Mouse (Mus musculus): ENCODE results near the gene Rin2. TPM values are rescaled to one million over a fixed set of nuclear protein-coding genes. Genes with fewer than 3 reads are reported as not detected.
A peak's percentile ranks its signal among the peaks of the same experiment; 100 is the strongest.

The Rin2 gene
- polyA plus RNA-seq, 1 experiment from 2014 or later, result 55.2 TPM

DNA sequence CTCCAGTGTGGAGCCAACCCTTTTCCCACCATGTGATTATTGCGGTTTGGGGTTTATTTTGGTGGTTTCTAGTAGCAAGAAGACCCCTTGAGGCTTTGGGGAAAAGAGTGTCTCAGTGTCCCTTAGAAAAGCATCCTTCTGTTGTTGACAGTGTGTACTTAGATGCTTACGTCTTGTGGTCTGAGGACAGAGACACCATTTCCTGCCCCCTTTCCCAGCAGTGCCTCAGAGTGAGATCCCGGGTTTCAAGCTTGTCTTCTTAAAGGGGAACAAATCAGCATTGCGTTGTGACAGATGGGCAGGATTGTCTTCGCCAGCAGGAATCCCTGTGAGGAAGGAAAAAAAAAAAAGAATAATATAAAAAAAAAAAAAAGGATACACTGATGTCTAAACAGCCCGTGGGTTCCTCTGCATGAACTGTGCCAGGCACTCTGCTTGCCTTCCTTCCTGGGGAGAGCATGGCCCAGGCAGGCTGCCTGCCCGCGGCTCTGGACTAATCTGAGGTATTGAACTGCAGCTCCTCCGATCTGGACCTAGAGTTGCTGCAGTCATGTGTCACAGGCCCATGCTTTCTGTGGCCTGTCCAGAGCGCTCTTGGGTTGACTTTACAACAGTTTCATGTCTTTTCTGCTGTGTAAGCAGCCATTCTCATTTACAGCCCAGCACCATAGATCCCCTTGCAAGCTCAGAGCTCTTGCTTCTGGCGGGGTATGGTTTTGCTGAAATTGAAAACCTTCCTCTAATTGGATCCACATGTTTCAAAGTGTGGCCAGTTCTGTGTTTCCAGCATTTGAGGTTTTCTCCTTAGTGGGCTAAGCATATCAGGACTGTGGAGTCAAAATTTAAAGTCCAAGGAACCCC lies 206.1 kb downstream of the Rin2 start:
- H3K4me3 ChIP-seq (ENCODE audit: low read depth, low read length), result no peak overlapping the region
- ATAC-seq (peak; percentile 56), DNase-seq (ENCODE audit: low spot score) (peak; percentile 4)
- no peaks in the 10 kb centered on the region for H3K27me3 ChIP-seq (replicated peaks; ENCODE audit: insufficient read depth, low read length)
- H3K36me3 ChIP-seq (ENCODE audit: insufficient read depth, low read length), result peaks cover 72% of the 10 kb centered on the region
- H3K9me3 ChIP-seq (ENCODE audit: low read length), result no peaks in the 10 kb centered on the region
- no peak overlapping the region for H3K4me2 ChIP-seq (replicated peaks; ENCODE audit: low read depth, low read length)
- TF ChIP-seq CTCF (IDR thresholded peaks at IDR 0.05) (no peak), EP300 (IDR thresholded peaks at IDR 0.05) (peak; percentile 61)
- H3K4me1 ChIP-seq (ENCODE audit: insufficient read depth, low read depth, low read length), result peaks cover 3% of the 10 kb centered on the region; the same call in 1 of the 2 replicates
- H3K9ac ChIP-seq (replicated peaks; ENCODE audit: low read depth), result no peak overlapping the region
- peak overlapping the region; percentile 62 for H3K27ac ChIP-seq (ENCODE audit: low read length)
- 58% methylated on average over 11 of the region's 11 CpGs for WGBS

DNA sequence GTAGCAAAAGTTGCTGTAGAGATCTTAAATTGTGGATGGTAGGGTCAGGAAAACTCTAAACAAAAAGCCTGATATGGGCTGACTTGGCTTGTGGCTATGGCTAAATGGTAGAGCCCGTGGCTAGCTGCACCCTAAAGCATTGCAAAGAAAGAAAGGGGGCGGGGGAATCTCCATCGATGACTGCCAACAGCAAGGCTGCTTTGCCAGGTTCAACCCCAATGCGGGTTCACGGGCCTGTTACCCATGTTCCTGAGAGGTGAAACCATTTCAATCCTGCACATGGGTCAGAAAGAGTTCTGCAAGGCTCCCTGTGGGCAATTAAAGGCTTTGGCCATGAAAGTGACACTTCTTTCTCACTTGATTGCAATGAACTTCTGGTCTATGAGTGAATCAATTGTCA lies 206.9 kb downstream of the Rin2 start:
- no peak overlapping the region for H3K9ac ChIP-seq (replicated peaks; ENCODE audit: low read depth)
- 0 out of 2 replicates have a peak overlapping the region, but pooled peaks have one; percentile 11 for H3K27ac ChIP-seq (ENCODE audit: low read length)

DNA sequence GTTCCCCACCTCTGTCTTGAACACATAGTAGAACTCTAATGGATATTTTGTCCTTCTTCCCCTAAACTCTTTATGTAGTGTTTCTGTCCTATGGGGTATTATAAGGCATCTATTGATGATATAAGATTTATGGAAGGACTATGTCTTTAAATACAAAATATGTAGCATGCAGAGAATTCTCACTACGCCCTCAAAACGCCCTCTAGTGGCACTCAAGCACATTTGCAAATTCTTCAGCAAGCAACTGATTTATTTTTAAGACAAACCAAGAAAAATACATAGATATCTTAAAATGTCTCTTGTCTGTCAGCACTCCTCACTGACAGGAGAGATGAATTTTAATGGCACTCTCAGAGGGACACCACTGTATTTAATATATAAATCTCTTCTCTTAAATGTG lies 207.4 kb downstream of the Rin2 start:
- DNase-seq (ENCODE audit: low spot score), result peak; percentile 66
- WGBS, result 9% methylated on average over 2 of the region's 2 CpGs

More for the DNA sequence above, 206.9 kb downstream of the Rin2 start:
- peaks cover 3% of the 10 kb centered on the region; the same call in 1 of the 2 replicates for H3K4me1 ChIP-seq (ENCODE audit: insufficient read depth, low read depth, low read length)
- peak; percentile 4 for DNase-seq (ENCODE audit: low spot score)
- no peak overlapping the region for H3K4me2 ChIP-seq (replicated peaks; ENCODE audit: low read depth, low read length)
- TF ChIP-seq CTCF (IDR thresholded peaks at IDR 0.05) (no peak), EP300 (IDR thresholded peaks at IDR 0.05) (no peak)
- H3K36me3 ChIP-seq (ENCODE audit: insufficient read depth, low read length), result peaks cover 70% of the 10 kb centered on the region
- no peaks in the 10 kb centered on the region for H3K27me3 ChIP-seq (replicated peaks; ENCODE audit: insufficient read depth, low read length)
- 71% methylated on average over 5 of the region's 5 CpGs for WGBS
- H3K4me3 ChIP-seq (ENCODE audit: low read depth, low read length), result no peak overlapping the region
- no peak for ATAC-seq
- H3K9me3 ChIP-seq (ENCODE audit: low read length), result no peaks in the 10 kb centered on the region

DNA sequence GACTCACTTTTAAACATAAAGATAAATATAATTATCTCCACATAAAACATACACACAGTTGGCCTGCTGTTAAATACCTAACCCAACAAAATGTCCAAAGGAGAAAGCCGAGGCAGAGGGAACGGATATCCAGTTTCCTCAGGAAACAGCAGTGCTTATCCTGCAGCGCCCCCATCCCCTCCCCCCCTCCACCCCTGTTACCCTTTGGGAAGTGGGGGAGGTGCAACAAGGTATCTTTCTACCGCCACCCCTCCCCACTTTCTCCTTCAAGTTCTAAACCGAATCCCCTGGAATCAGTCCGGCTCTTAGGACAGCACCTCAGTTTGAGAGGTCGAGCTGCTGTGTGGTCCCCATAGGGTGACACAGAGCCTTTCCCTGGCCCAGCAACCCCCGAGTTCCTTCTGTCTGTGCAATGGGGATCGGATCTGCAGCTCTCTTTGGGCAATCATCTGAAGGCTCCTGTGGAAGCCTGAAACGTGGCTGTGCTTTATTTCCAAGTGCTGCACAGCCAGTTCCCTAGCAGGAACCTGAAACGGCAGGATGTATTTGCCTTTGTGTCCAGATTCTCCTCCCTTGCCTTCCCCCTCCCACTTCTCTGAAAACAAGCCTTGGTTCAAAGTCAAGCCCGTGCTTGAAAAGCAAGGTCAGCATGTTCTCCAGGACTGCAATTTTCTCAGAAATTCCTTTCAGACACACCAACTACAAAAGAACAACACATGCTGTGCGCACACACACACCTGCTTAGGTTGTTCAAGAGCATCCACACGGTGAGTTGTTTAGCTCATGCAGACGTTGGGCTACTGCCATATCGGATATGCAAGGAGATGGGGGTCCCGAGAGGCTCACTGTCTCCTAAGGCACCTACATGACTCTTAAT lies 209.3 kb downstream of the Rin2 start:
- H3K27ac ChIP-seq (ENCODE audit: low read length), result peak overlapping the region; percentile 71; the same call in 1 of the 2 replicates
- H3K9ac ChIP-seq (replicated peaks; ENCODE audit: low read depth), result no peak overlapping the region
- no peak for ATAC-seq
- peaks cover 48% of the 10 kb centered on the region for H3K36me3 ChIP-seq (ENCODE audit: insufficient read depth, low read length)
- no peak for TF ChIP-seq EP300 (IDR thresholded peaks at IDR 0.05)
- TF ChIP-seq CTCF (IDR thresholded peaks at IDR 0.05), result no peak
- H3K4me3 ChIP-seq (ENCODE audit: low read depth, low read length), result no peak overlapping the region
- peak; percentile 27 for DNase-seq (ENCODE audit: low spot score)
- no peaks in the 10 kb centered on the region for H3K27me3 ChIP-seq (replicated peaks; ENCODE audit: insufficient read depth, low read length)
- 31% methylated on average over 17 of the region's 17 CpGs for WGBS
- H3K9me3 ChIP-seq (ENCODE audit: low read length), result no peaks in the 10 kb centered on the region
- H3K4me1 ChIP-seq (ENCODE audit: insufficient read depth, low read depth, low read length), result peaks cover 14% of the 10 kb centered on the region; the same call in 1 of the 2 replicates
- H3K4me2 ChIP-seq (replicated peaks; ENCODE audit: low read depth, low read length), result no peak overlapping the region

More for the DNA sequence above, 207.4 kb downstream of the Rin2 start:
- Histone ChIP-seq H3K36me3 (ENCODE audit: insufficient read depth, low read length) (peaks cover 66% of the 10 kb centered on the region), H3K27me3 (replicated peaks; ENCODE audit: insufficient read depth, low read length) (no peaks in the 10 kb centered on the region), H3K4me1 (ENCODE audit: insufficient read depth, low read depth, low read length) (peaks cover 3% of the 10 kb centered on the region; the same call in 1 of the 2 replicates), H3K4me2 (replicated peaks; ENCODE audit: low read depth, low read length) (no peak overlapping the region), H3K9ac (replicated peaks; ENCODE audit: low read depth) (no peak overlapping the region), H3K9me3 (ENCODE audit: low read length) (no peaks in the 10 kb centered on the region), H3K27ac (ENCODE audit: low read length) (0 out of 2 replicates have a peak overlapping the region, but pooled peaks have one; percentile 11), H3K4me3 (ENCODE audit: low read depth, low read length) (no peak overlapping the region)
- ATAC-seq, result no peak
- peak; percentile 35; the same call in 1 of the 2 replicates for TF ChIP-seq EP300 (IDR thresholded peaks at IDR 0.05)
- peak; percentile 76 for TF ChIP-seq CTCF (IDR thresholded peaks at IDR 0.05)

DNA sequence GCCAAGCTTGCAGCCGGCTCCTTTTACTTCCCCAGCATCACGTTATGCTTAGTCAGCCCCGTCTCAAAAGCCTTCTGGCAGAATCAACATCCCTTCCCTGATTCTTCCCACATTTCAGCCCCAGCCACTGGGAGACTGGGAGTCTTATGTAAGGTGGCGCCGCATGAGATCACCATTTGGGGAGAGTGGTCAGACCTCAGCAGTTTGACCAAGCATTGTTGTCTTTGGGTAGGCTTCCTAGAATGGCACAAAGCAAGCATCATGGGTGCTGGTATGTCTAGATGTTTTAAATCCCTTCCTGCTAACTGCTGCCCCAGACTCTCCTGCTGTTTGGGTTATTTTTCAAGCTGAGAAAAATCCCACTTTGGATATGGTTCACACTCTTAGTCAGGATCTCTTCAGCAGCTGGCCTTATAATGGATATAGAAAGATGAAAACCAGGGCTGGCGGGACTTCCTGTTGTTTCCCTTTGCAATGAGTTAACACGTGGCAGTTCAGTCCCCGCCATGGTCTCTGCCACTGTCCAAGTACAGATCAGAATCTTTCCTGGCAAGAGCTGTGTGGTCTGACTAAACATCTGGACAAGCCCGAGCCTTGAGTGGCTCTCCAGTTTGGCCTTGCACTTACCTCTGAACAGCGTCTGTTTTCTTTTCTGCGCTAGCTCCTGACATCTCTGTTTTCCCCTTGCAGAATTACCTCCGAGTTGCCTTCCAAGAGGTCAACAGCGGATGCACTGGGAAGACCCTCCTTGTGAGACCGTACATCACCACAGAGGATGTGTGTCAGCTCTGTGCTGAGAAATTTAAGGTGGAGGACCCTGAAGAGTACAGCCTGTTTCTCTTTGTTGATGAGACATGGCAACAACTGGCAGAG lies 210.1 kb downstream of the Rin2 start:
- peak; percentile 72 for DNase-seq (ENCODE audit: low spot score)
- H3K27ac ChIP-seq (ENCODE audit: low read length), result peak overlapping the region; percentile 71
- H3K9me3 ChIP-seq (ENCODE audit: low read length), result no peaks in the 10 kb centered on the region
- peaks cover 44% of the 10 kb centered on the region for H3K36me3 ChIP-seq (ENCODE audit: insufficient read depth, low read length)
- no peak overlapping the region for H3K4me2 ChIP-seq (replicated peaks; ENCODE audit: low read depth, low read length)
- no peak overlapping the region for H3K4me3 ChIP-seq (ENCODE audit: low read depth, low read length)
- peaks cover 17% of the 10 kb centered on the region; the same call in 1 of the 2 replicates for H3K4me1 ChIP-seq (ENCODE audit: insufficient read depth, low read depth, low read length)
- ATAC-seq, result peak; percentile 36
- 38% methylated on average over 14 of the region's 14 CpGs for WGBS
- no peak for TF ChIP-seq CTCF (IDR thresholded peaks at IDR 0.05)
- peak; percentile 43 for TF ChIP-seq EP300 (IDR thresholded peaks at IDR 0.05)
- no peak overlapping the region for H3K9ac ChIP-seq (replicated peaks; ENCODE audit: low read depth)
- no peaks in the 10 kb centered on the region for H3K27me3 ChIP-seq (replicated peaks; ENCODE audit: insufficient read depth, low read length)

Measured in lung, postnatal 0 days (tissue).